Mouse (Mus musculus) midbrain, embryonic 16.5 days (tissue): ENCODE data around the gene Jsrp1. TPM values are rescaled to one million over a fixed set of nuclear protein-coding genes. Genes with fewer than 3 reads are reported as not detected.
A peak's percentile ranks its signal among the peaks of the same experiment; 100 is the strongest.
"Not testable (repeated sequence)": the region's sequence is repeated elsewhere in the genome, so short reads cannot be mapped to it uniquely, and the experiment has no call there.

ENCODE experiments used
- ATAC-seq: fragments of 200-750 bp; cut with Nextera tagmentation; 2 replicates; pipeline ENCODE4 v1.8.0; 2017; ENCODE audit warnings: moderate TSS enrichment
- H3K27ac ChIP-seq: fragments of 300-500 bp; sonication (generic); 2 replicates; pipeline ENCODE4 v1.5.1; 2014; ENCODE audit warnings: mild to moderate bottlenecking, low read length, mixed read lengths
- H3K27me3 ChIP-seq: fragments of 300-500 bp; sonication (generic); 2 replicates; pipeline ENCODE4 v1.6.1; 2014; ENCODE audit warnings: low read depth, low read length, mixed read lengths; ENCODE audit not compliant: control insufficient read depth, insufficient read depth
- H3K36me3 ChIP-seq: fragments of 300-500 bp; sonication (generic); 2 replicates; pipeline ENCODE4 v1.6.1; 2014; ENCODE audit warnings: mild to moderate bottlenecking, low read length, moderate library complexity, mixed read lengths; ENCODE audit not compliant: control insufficient read depth, insufficient read depth
- H3K4me1 ChIP-seq: fragments of 300-500 bp; sonication (generic); 2 replicates; pipeline ENCODE4 v1.6.1; 2014; ENCODE audit warnings: mild to moderate bottlenecking, low read length, mixed read lengths; ENCODE audit not compliant: control insufficient read depth, insufficient read depth
- H3K4me2 ChIP-seq: fragments of 300-500 bp; sonication (generic); 2 replicates; pipeline ENCODE4 v1.6.1; 2014; ENCODE audit warnings: mild to moderate bottlenecking, low read length, mixed read lengths
- H3K4me3 ChIP-seq: fragments of 300-500 bp; sonication (generic); 2 replicates; pipeline ENCODE4 v1.5.1; 2014; ENCODE audit warnings: low read depth, mild to moderate bottlenecking, low read length, moderate library complexity, mixed read lengths
- H3K9ac ChIP-seq: fragments of 300-500 bp; sonication (generic); 2 replicates; pipeline ENCODE4 v1.6.1; 2014; ENCODE audit warnings: low read depth, low read length, mixed read lengths
- H3K9me3 ChIP-seq: fragments of 300-500 bp; sonication (generic); replicated peaks from 2 replicates; pipeline ENCODE4 v1.6.1; 2014; ENCODE audit warnings: mild to moderate bottlenecking, low read length, mixed read lengths; ENCODE audit not compliant: control insufficient read depth, poor library complexity, severe bottlenecking
- WGBS: fragments of 180-500 bp; shearing (Covaris S2); extraction: QIAGEN DNeasy Blood & Tissue Kit; methylation state at CpG from one replicate; pipeline ENCODE4 v1.1.7; 2014; 5-methylcytosine and 5-hydroxymethylcytosine counted together
- polyA plus RNA-seq: library from polyadenylated mRNA; unstranded; fragments of >200 nt; fragmentation: Nextera tagmentation; extraction: Ambion mirVana; gene quantifications from 2 replicates; pipeline ENCODE4 v1.2.1, GENCODE M21; 2015

The Jsrp1 gene
- polyA plus RNA-seq, 1 experiment from 2014 or later, result 0.39 TPM

DNA sequence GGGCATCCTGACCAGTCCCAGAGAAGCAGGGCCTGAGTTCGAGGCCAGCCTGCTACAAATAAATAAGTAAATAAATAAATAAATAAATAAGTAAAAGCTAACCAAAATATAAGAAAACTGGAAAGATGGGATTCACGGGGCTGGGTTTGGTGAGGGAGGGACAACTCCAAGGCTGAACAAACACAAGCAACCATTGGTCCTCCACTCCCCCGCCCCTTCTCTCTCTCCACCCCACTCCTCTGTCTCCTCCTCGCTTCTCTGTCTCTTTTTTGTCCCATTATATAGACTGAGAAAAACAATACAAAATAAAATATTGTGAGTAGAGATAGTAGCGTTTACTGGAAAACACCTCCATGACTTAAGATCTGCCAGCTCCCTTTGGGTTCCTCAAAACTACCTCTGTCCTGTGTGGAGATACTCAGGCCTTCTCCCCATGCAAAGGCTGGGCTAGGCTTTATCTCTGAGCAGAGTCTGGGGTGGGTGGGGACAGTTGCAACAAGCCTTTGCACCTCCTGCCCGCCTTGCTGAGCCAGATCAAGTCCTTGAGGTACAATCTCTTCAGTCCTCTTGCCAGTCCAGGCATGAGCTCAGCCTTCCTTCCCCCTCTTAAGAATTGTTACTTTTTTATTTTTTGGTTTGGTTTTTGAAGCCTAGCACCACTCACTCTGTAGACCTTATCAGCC is 5.4 kb upstream of the Jsrp1 start:
- H3K4me3 ChIP-seq, result no peak overlapping the region
- no peaks in the 10 kb centered on the region for H3K4me1 ChIP-seq
- H3K27me3 ChIP-seq, result no peaks in the 10 kb centered on the region
- no peaks in the 10 kb centered on the region for H3K36me3 ChIP-seq
- ATAC-seq, result no peak
- H3K4me2 ChIP-seq, result no peak overlapping the region
- H3K9me3 ChIP-seq, result no peaks in the 10 kb centered on the region
- H3K27ac ChIP-seq, result no peak overlapping the region
- no peak overlapping the region for H3K9ac ChIP-seq
- WGBS, result 61% methylated on average over 6 of the region's 6 CpGs

DNA sequence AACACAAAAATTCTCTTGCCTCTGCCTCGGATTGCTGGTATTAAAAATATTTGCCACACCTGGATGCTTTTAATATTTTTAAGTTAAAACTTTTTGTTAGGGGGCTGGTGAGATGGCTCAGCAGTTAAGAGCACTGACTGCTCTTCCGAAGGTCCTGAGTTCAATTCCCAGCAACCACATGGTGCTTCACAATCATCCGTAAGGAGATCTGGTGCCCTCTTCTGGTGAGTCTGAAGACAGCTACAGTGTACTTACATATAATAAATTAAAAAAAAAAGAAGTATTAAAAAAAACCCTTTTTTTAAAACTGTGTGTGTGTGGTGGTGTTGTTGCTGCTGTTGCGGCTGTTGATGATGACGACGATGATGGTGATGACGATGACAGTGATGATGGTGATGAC is 4.7 kb upstream of the Jsrp1 start:
- not testable (repeated sequence) for ATAC-seq, H3K27ac ChIP-seq, H3K9me3 ChIP-seq, H3K4me3 ChIP-seq, H3K9ac ChIP-seq, H3K27me3 ChIP-seq, H3K4me2 ChIP-seq, H3K4me1 ChIP-seq, H3K36me3 ChIP-seq
- 85% methylated on average over 7 of the region's 7 CpGs for WGBS

GRCm38 (mm10) chr10:80817164-80817563 is 3.9 kb upstream of the Jsrp1 start:
- Histone ChIP-seq H3K4me3 (no peak overlapping the region), H3K27ac (no peak overlapping the region), H3K27me3 (0 out of 2 replicates have a peak, but pooled peaks cover 3% of the 10 kb centered on the region), H3K9me3 (no peaks in the 10 kb centered on the region), H3K4me1 (no peaks in the 10 kb centered on the region), H3K9ac (no peak overlapping the region), H3K4me2 (no peak overlapping the region), H3K36me3 (no peaks in the 10 kb centered on the region)
- 83% methylated on average over 2 of the region's 2 CpGs for WGBS
- ATAC-seq, result no peak

DNA sequence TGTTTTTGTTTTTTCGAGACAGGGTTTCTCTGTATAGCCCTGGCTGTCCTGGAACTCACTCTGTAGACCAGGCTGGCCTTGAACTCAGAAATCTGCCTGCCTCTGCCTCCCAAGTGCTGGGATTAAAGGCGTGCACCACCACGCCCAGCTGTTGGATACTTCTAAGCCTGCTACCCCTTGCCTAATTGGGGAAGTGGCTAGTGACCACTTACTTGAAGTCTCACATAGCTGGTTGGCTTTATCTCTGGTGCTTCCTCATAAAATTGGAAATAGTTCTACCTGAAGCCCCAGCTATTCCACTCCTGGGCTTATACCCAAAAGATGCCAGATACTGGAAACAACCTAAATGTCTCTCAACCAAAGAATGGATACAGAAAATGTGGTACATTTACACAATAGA is 3.0 kb upstream of the Jsrp1 start:
- WGBS, result 83% methylated on average over 3 of the region's 3 CpGs
- not testable (repeated sequence) for H3K9ac ChIP-seq, ATAC-seq, H3K4me1 ChIP-seq, H3K27me3 ChIP-seq, H3K4me2 ChIP-seq, H3K4me3 ChIP-seq, H3K36me3 ChIP-seq, H3K9me3 ChIP-seq, H3K27ac ChIP-seq

DNA sequence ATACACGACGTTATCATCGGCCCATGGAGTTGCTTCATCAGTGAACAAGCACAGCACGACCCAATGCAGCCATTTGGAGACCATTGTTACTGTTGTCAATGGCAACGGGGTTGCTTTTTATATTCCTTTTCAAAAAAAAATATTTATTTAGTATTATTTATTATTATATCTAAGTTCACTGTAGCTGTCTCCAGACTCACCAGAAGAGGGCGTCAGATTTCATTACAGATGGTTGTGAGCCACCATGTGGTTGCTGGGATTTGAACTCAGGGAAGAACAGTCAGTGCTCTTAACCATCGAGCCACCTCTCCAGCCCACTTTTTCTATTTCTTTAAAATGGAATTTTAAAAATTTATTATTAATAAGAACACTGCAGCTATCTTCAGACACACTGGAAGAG is 1.5 kb upstream of the Jsrp1 start:
- no peak for ATAC-seq

GRCm38 (mm10) chr10:80812391-80813041 is 782 bp downstream of the Jsrp1 start:
- Histone ChIP-seq H3K27ac (no peak overlapping the region), H3K4me3 (no peak overlapping the region), H3K9me3 (no peaks in the 10 kb centered on the region), H3K27me3 (peaks cover 19% of the 10 kb centered on the region), H3K4me2 (no peak overlapping the region), H3K4me1 (peaks cover 15% of the 10 kb centered on the region), H3K36me3 (no peaks in the 10 kb centered on the region), H3K9ac (no peak overlapping the region)
- 60% methylated on average over 5 of the region's 5 CpGs for WGBS
- no peak for ATAC-seq

More for the DNA sequence above, 1.5 kb upstream of the Jsrp1 start:
- H3K27me3 ChIP-seq, result peaks cover 6% of the 10 kb centered on the region; the same call in 1 of the 2 replicates
- H3K36me3 ChIP-seq, result no peaks in the 10 kb centered on the region
- 57% methylated on average over 7 of the region's 7 CpGs for WGBS
- H3K9ac ChIP-seq, result no peak overlapping the region
- no peak overlapping the region for H3K27ac ChIP-seq
- no peaks in the 10 kb centered on the region for H3K4me1 ChIP-seq
- no peak overlapping the region for H3K4me2 ChIP-seq
- no peak overlapping the region for H3K4me3 ChIP-seq
- H3K9me3 ChIP-seq, result no peaks in the 10 kb centered on the region

DNA sequence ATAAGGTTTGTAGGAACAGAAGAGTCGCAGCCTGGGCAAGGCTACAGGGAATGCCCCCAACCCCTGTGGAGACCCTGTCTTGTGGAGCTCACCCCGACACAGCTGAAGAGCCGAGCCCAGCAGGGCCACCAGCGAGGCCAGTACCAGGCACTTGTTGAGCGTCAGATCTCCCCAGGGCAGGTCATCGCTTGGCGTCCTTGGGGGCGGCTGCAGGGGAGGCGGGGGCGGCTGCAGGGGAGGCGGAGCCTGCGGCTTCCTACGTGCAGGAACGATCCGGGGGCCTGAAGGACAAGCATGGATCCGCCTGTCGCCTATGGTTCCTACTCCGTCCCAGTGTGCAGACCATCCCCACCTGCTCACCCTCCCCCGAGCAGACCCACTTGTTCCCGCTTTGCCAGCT is 3.2 kb downstream of the Jsrp1 start:
- Histone ChIP-seq H3K4me1 (peaks cover 27% of the 10 kb centered on the region), H3K4me2 (no peak overlapping the region), H3K9me3 (no peaks in the 10 kb centered on the region), H3K27me3 (peaks cover 19% of the 10 kb centered on the region), H3K36me3 (no peaks in the 10 kb centered on the region), H3K27ac (no peak overlapping the region), H3K9ac (no peak overlapping the region), H3K4me3 (no peak overlapping the region)
- WGBS, result 6% methylated on average over 20 of the region's 20 CpGs
- no peak for ATAC-seq

- Histone ChIP-seq H3K27me3 (peaks cover 19% of the 10 kb centered on the region), H3K4me1 (peaks cover 27% of the 10 kb centered on the region), H3K9me3 (no peaks in the 10 kb centered on the region), H3K4me2 (peak overlapping the region; percentile 37), H3K27ac (no peak overlapping the region), H3K4me3 (peak overlapping the region; percentile 9; the same call in 1 of the 2 replicates), H3K9ac (peak overlapping the region; percentile 39), H3K36me3 (peaks cover 5% of the 10 kb centered on the region; the same call in 1 of the 2 replicates)
- ATAC-seq, result no peak
- WGBS, result 8% methylated on average over 18 of the region's 18 CpGs
These were observed 4.2 kb downstream of the Jsrp1 start for GRCm38 (mm10) chr10:80808985-80809632.
